Mouse (Mus musculus) induced T-regulatory cell, adult 2 months (primary cell): Measurements from ENCODE around the gene Fgfr2.
"Not testable (repeated sequence)": the region's sequence is repeated elsewhere in the genome, so short reads cannot be mapped to it uniquely, and the experiment has no call there.

ENCODE experiments used
- DNase-seq: peaks from one replicate; pipeline ENCODE4 v3.0.0-alpha.2; 2012; ENCODE audit warnings: low read depth

Gene Fgfr2

GRCm38 (mm10) chr7:130635212-130635611 is 2487.9 kb downstream of the Fgfr2 start:
- no peak for DNase-seq

- DNase-seq, result no peak
Measured at GRCm38 (mm10) chr7:130634259-130634871, 2488.8 kb downstream of the Fgfr2 start.

- no peak for DNase-seq
Measured at GRCm38 (mm10) chr7:130632379-130632732, 2490.8 kb downstream of the Fgfr2 start.

- DNase-seq, result peak; percentile 72
Measured at GRCm38 (mm10) chr7:130631553-130632378, 2491.4 kb downstream of the Fgfr2 start.

- no peak for DNase-seq
Measured at GRCm38 (mm10) chr7:130630956-130631355, 2492.2 kb downstream of the Fgfr2 start.

DNA sequence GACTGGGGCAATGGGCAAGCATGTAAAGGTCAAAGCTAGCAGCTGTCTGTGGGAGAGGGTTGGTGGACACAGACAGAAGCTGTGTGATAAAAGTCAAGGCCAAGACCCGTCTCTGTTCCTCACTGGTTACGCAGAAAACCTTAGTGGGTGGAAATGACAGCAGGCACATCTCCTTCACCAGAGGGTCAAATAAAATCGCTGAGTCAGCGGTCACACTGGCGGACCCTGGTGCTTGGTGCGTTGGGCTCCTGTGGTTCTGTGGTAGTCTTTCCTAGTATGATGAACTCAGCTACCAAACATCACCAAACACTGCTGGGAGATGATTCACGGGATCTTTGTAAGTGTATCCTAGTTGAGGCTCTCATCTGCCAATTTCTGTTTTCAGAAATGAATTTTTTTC is 2493.2 kb downstream of the Fgfr2 start:
- no peak for DNase-seq

- DNase-seq, result no peak
Measured at GRCm38 (mm10) chr7:130628601-130629000, 2494.5 kb downstream of the Fgfr2 start.

DNA sequence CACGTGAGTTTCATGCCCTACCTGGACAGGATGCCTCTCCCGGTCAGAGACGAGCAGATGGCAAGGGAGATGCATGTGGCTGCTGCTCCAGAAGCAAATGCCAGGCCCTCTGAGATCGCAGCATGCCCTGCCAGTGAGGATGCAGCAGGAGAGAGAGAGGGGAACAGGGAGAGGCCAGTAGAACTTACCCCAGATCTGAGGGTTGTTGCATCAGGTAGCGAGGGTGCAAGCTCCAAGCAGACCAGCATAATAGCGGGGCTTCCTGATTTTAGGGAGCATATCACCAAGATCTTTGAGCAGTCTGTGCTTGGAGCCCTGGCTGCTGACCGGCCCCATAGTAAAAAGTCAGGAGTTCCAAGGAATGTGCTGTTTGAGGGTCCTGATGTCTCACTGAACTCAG is 2497.8 kb downstream of the Fgfr2 start:
- no peak for DNase-seq

GRCm38 (mm10) chr7:130624299-130624698 is 2498.9 kb downstream of the Fgfr2 start:
- DNase-seq, result no peak

- DNase-seq, result no peak
Measured at GRCm38 (mm10) chr7:130622359-130622758, 2500.8 kb downstream of the Fgfr2 start.

DNA sequence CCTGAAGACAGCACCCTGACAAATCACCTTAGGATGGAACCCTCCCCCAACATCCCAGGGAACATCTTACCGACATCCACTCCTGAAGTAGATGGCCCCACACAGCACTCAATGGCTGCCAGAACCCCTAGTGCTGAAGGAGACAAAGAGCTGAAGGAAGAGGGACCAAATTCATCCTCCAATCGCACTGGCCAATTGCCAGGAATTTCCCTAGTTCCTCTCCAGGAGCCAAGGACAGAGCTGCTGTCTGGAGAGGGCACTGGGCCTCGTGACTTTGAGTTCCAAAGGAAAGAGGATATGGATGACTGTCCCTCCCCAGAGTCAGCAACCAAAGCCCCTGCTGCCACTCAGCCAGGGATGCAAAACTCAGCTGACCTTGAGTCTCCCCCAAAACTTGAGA is 2501.2 kb downstream of the Fgfr2 start:
- no peak for DNase-seq

DNA sequence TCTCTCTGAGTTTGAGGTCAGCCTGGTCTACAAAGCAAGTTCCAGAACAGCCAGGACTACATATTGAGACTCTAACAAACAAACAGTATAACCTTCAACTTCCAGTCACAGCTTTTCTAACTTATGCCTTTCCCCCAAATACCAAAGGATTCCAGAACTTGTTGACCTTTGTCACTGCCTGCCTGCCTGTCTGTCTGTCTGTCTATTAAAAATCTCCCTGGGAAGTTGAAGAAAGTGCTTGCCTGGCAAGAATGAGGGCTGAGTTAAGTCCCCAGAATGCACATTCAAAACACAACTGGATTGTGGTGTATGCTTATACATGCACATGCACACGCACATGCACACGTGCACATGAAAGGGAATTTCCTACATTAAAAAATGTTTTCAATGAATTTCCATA is 2502.1 kb downstream of the Fgfr2 start:
- DNase-seq, result no peak

DNA sequence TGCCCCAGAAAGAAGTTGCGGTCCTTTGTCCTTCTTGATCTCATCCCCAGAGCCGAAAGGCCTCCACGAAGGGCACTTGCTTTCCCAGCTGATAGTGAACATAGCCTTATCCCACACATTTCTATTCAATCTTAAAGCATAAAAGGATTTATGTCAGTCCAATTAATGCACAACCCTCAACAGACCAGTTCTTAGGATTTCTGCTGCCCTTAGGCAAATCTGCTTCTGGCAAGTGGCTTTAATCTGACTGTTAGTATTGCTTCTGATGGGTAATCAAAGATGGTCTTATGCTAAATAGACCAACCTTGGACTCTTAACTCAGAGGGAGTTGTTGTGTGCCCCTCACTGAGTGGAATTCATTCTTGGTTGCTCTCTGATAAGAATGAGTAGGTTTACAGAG is 2505.6 kb downstream of the Fgfr2 start:
- DNase-seq, result no peak

DNA sequence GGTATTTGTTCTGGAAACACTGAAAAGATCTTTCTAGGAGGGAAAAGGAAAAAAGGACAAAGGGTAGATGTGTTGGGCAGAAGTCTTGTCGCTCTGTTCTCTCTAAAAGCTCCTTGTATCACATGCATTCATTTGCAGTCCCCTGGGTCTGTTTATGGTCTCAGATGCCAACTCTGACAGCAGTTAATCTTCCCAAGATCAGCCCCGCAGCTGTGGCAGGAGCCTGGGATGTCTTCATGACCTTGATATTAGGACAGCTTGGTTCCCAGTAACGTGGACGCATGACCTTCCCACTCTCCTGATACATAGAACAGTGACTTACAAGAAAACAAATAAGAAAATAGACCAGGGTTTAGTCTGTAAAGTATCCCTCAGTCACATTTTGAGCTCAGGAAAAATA is 2509.2 kb downstream of the Fgfr2 start:
- DNase-seq, result no peak

- DNase-seq, result no peak
Measured at GRCm38 (mm10) chr7:130606958-130607357, 2516.2 kb downstream of the Fgfr2 start.

GRCm38 (mm10) chr7:130605111-130605510 is 2518.0 kb downstream of the Fgfr2 start:
- DNase-seq, result peak; percentile 32

- no peak for DNase-seq
Measured at GRCm38 (mm10) chr7:130604390-130604789, 2518.8 kb downstream of the Fgfr2 start.

DNA sequence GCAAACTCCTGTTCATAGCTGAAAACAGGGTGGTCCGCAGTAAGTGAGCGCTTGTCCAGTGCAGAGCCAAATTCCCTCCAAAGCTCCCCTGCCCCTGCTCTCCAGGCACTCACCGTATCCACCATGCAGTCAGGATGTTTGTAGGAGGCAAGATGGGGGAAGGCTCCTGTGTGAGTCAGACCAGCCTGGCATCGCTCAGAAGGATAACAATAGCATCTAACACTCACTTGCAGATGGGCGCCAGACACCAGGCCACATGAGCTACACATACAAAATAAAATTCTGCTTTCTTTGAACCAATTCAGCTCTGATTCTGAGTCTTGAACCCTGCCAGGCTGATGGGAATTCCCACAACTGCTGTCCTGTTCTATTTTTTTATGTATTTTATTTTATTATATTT is 2519.6 kb downstream of the Fgfr2 start:
- no peak for DNase-seq

- DNase-seq, result no peak
Measured at GRCm38 (mm10) chr7:130602804-130603203, 2520.3 kb downstream of the Fgfr2 start.

GRCm38 (mm10) chr7:130600546-130600945 is 2522.6 kb downstream of the Fgfr2 start:
- DNase-seq, result no peak

DNA sequence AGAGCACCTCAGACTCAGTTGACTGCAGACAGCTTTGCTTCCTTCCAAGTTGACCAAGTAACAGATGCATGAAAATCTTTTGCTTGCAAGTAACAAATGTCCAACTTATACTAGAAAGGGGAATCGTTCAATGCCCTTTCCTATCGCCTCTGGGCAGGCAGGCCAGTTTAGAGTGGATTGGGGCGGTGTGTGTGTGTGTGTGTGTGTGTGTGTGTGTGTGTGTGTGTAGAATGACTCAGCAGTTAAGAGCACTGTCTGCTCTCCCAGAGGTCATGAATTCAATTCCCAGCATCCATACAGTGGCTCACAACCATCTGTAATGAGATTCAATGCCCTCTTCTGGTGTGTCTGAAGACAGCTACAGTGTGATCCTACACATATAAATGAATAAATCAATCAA is 2523.1 kb downstream of the Fgfr2 start:
- no peak for DNase-seq

GRCm38 (mm10) chr7:130597546-130597945 is 2525.6 kb downstream of the Fgfr2 start:
- no peak for DNase-seq

- not testable (repeated sequence) for DNase-seq
Measured at GRCm38 (mm10) chr7:130596079-130596855, 2526.9 kb downstream of the Fgfr2 start.
